Mouse (Mus musculus): ENCODE data around the gene Hp.

DNA sequence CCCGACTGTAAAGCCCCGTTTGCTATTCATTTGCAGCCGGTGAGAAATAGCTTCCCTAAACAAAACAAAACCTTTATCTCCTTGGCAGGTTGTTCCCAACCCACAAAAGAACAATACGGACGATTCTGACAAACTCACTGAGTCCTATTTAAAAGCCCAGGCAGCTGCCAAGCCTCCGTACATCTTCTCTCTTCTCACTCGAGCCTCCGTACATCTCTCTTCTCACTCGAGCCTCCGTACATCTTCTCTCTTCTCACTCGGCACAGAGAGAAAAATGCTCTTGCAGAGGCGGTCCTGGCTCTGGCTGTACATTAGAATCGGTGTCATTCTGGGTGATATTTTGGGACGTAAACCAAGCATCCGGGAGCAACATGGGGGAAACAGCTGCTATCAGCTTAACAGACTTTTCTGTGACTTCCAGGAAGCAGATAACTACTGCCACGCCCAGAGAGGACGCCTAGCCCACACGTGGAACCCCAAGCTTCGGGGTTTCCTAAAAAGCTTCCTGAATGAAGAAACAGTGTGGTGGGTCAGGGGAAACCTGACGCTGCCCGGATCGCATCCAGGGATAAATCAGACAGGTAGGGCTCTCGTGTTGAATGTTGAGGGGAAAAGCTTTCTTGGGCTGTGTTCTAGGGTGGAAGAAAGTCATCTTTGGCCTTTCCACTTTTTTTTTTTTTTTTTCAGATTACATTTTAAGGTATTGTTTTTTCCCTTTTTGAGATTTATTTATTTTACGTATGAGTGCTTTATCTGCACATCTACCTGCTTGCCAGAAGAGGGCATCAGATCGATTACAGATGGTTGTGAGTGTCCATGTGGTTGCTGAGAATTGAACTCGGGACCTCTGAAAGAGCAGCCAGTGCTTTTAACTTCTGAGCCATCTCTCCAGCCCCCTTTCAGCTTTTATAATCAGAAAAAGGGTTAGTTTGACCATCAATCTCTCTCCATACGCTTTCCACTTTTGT, 35.6 kb upstream of the Hp start, which contains the start of gene Pkd1l3:
- TF ChIP-seq CTCF (IDR thresholded peaks at IDR 0.05) (peak; percentile 22; the same call in 1 of the 2 replicates), EP300 (IDR thresholded peaks at IDR 0.05) (no peak)

All from lung, postnatal 0 days (tissue).